Mouse (Mus musculus): Measurements from ENCODE around the gene Clcn6. TPM values are rescaled to one million over a fixed set of nuclear protein-coding genes. Genes with fewer than 3 reads are reported as not detected.

Gene Clcn6
- polyA plus RNA-seq, 1 experiment from 2014 or later, result 35.3 TPM

DNA sequence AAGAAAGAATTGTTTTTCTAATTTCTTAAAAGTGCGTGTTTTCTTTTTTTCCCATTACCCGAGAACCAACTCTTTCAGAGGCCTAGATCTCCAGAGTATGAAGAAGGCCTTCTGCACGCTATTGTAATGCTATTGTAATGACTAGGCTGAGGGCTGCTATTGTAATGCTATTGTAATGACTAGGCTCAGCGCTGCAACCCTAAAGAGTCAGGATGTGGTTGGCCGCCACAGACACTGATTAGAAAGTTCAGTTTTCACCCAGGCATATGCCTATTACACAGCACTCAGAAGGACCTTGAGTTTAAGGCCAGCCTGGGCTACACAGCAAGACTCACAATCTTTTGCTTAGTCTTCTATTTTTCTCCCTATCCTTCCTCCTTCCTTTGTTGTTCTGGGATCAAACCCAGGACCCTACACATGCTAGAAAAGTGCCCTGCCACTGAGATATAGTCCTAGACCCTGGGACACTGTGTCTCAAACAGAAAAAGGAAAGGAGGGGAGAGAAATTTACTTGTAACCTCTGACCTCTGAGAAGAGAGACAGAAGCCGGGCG is 4.7 kb downstream of the Clcn6 start:
- H3K4me2 ChIP-seq (replicated peaks), result no peak overlapping the region
- no peak overlapping the region for H3K9ac ChIP-seq (replicated peaks)
- no peak for ATAC-seq
- peaks cover 19% of the 10 kb centered on the region for H3K4me1 ChIP-seq (replicated peaks)
- peaks cover 53% of the 10 kb centered on the region for H3K36me3 ChIP-seq
- H3K4me3 ChIP-seq (replicated peaks), result no peak overlapping the region
- no peaks in the 10 kb centered on the region for H3K9me3 ChIP-seq
- WGBS, result 61% methylated on average over 7 of the region's 7 CpGs
- H3K27ac ChIP-seq, result no peak overlapping the region
- no peaks in the 10 kb centered on the region for H3K27me3 ChIP-seq

DNA sequence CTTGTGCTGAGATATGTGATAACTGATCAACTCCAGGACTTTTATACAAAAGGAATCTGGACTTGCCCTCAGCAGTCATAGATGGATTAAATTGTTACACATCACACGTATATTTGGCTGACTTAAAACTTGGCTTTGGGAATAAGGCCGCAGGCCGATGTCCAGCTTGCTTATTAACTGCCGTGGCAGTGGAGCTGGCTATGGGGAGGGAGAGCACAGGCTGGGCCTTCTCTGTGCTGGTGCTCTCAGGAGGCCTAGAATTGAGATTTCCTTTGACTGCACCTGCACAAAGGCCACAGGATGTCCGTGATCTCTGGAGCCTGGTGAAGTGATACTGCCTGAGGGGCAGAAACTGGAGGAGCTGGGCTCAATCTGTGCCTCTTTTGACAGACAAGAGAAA is 8.1 kb downstream of the Clcn6 start:
- no peak overlapping the region for H3K4me2 ChIP-seq (replicated peaks)
- ATAC-seq, result no peak
- no peak overlapping the region for H3K4me3 ChIP-seq (replicated peaks)
- 83% methylated on average over 5 of the region's 5 CpGs for WGBS
- H3K36me3 ChIP-seq, result peaks cover 75% of the 10 kb centered on the region
- no peaks in the 10 kb centered on the region for H3K27me3 ChIP-seq
- no peaks in the 10 kb centered on the region for H3K9me3 ChIP-seq
- no peak overlapping the region for H3K27ac ChIP-seq
- no peak overlapping the region for H3K9ac ChIP-seq (replicated peaks)
- H3K4me1 ChIP-seq (replicated peaks), result 0 out of 2 replicates have a peak, but pooled peaks cover 9% of the 10 kb centered on the region

DNA sequence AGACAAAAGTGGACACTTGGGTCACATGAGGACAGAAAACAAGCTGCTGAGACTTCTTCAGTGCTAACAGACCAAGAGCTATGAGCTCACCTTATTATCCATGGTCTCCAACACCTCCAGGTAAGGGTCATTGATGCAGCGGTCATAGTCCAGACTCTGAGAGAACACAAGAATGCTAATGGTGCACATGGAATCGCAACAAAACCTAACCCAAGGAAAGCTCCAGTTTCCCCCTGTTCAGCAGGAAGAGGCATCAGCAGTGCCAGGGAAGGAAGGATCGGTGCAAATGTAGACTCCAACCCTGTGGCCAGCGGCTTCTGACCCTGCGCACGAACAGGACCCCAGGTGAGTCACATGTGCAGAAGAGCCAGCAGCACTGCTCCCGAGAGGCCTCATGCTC is 9.3 kb downstream of the Clcn6 start:
- ATAC-seq, result no peak
- peaks cover 75% of the 10 kb centered on the region for H3K36me3 ChIP-seq
- no peak overlapping the region for H3K9ac ChIP-seq (replicated peaks)
- WGBS, result 93% methylated on average over 7 of the region's 7 CpGs
- no peak overlapping the region for H3K4me3 ChIP-seq (replicated peaks)
- no peaks in the 10 kb centered on the region for H3K9me3 ChIP-seq
- H3K4me2 ChIP-seq (replicated peaks), result no peak overlapping the region
- no peak overlapping the region for H3K27ac ChIP-seq
- H3K4me1 ChIP-seq (replicated peaks), result 0 out of 2 replicates have a peak, but pooled peaks cover 5% of the 10 kb centered on the region
- no peaks in the 10 kb centered on the region for H3K27me3 ChIP-seq

DNA sequence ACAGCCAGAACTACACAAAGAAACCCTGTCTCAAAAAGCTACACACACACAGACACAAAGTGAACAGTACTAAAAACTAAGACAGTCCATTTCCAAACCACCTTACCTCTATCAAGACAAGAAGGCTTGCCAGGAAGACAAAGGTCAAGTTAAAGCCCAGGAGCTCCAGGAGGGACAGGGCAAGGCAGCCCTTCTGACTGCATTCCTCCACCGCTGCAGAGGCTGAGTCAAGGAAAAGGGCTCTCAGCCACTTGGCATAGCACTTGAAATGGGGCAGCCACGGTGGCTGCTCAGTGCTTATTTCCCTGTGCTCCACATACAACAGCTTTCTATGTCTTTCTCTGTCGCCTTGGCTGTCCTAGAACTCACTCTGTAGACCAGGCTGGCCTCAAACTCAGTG is 14.6 kb downstream of the Clcn6 start:
- Histone ChIP-seq H3K27ac (no peak overlapping the region), H3K27me3 (no peaks in the 10 kb centered on the region), H3K4me2 (replicated peaks) (no peak overlapping the region), H3K4me3 (replicated peaks) (no peak overlapping the region), H3K9me3 (no peaks in the 10 kb centered on the region), H3K36me3 (peaks cover 94% of the 10 kb centered on the region), H3K4me1 (replicated peaks) (peaks cover under 1% of the 10 kb centered on the region; the same call in 1 of the 2 replicates), H3K9ac (replicated peaks) (no peak overlapping the region)
- no peak for ATAC-seq
- WGBS, result 94% methylated on average over 3 of the region's 3 CpGs

DNA sequence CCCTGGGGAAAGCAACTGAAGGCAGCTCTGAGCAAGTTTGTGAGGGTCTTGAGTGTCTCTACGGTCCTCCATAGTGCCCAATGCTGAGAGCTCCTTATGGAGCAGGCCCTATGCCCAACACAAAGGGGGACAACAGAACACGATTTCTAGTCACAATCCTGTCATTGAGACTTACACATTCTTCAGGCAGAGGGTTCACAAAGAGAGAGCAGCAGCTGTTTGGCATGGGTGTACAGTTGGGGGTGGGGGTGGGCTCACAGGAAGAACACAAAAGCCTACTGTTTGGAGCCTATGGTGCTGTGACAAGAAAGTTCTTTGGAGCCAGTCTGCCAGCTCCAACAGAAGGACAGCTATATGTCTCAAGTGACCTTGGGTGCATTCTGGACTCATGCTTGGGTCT is 20.2 kb downstream of the Clcn6 start:
- no peak overlapping the region for H3K4me3 ChIP-seq (replicated peaks)
- peak; percentile 76 for ATAC-seq

DNA sequence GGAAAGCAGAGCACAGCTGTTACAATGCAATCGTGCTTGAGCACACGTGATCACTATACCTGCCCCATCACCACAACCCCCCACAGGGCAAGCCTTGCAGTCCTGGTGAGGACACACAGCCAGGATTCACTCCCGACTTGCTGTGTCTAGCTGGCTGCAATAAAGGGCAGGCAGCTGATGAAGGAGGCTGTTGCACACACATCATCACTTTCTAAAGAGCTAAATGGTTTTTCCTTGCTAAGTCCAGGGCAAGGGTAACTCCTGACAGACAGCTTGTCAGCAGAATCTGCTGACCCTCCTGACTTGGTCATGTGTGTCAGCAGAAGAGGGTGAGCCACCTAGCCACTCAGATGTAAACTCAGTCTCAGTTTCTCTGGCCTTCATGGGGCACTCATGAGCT is 21.6 kb downstream of the Clcn6 start:
- Histone ChIP-seq H3K27me3 (no peaks in the 10 kb centered on the region), H3K9me3 (no peaks in the 10 kb centered on the region), H3K9ac (replicated peaks) (no peak overlapping the region), H3K4me1 (replicated peaks) (peaks cover 6% of the 10 kb centered on the region), H3K4me3 (replicated peaks) (no peak overlapping the region), H3K27ac (no peak overlapping the region), H3K4me2 (replicated peaks) (no peak overlapping the region), H3K36me3 (peaks cover 97% of the 10 kb centered on the region)
- WGBS, result 77% methylated on average over 3 of the region's 3 CpGs
- no peak for ATAC-seq

More for the DNA sequence above, 20.2 kb downstream of the Clcn6 start:
- 50% methylated on average over 2 of the region's 2 CpGs for WGBS
- Histone ChIP-seq H3K4me1 (replicated peaks) (peaks cover 6% of the 10 kb centered on the region), H3K27me3 (no peaks in the 10 kb centered on the region), H3K9me3 (no peaks in the 10 kb centered on the region), H3K27ac (peak overlapping the region; percentile 76), H3K4me2 (replicated peaks) (no peak overlapping the region), H3K36me3 (peaks cover 97% of the 10 kb centered on the region), H3K9ac (replicated peaks) (no peak overlapping the region)

DNA sequence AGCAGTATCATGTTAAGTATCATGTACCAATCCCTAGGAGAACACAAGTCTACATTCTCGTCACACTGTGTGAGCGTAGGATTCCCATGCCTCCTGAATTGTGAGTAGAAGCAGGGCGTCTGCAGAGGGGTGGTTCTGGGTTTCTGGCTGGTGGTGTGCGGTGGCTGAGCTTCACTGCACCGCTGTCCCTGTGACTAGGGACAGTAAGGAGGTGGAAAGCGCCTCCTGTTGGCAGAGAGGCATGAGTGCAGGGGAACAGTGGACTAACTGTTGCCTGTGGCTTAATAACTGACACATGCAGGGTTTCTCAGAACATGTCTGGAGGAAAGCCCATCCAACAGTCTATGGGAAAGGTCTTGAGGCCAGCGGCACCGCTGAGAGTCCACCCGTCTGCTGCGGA is 23.2 kb downstream of the Clcn6 start:
- H3K4me1 ChIP-seq (replicated peaks), result peaks cover 6% of the 10 kb centered on the region
- no peaks in the 10 kb centered on the region for H3K27me3 ChIP-seq
- H3K36me3 ChIP-seq, result peaks cover 97% of the 10 kb centered on the region
- H3K4me2 ChIP-seq (replicated peaks), result no peak overlapping the region
- no peak overlapping the region for H3K9ac ChIP-seq (replicated peaks)
- no peak for ATAC-seq
- H3K27ac ChIP-seq, result no peak overlapping the region
- no peaks in the 10 kb centered on the region for H3K9me3 ChIP-seq
- no peak overlapping the region for H3K4me3 ChIP-seq (replicated peaks)
- 84% methylated on average over 10 of the region's 10 CpGs for WGBS

DNA sequence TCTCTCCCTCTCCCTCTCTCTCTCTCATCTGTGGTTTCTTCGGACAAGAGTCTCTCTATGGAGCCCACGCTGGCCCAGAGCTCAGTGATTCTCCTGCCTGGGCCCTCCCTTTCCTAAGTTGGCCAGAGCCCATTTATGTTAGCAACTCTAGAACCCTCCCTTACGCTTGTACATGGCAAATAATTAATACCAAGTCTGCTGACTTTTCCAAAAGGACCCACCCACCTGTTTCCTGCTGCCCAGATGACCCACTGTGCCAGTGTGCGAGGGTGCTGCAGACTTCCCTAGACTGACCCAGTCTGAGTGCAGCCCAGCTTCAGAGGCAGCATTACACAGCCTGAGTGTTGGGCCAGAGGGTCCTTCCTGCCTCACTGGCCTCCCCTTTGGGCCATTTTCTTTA is 26.4 kb downstream of the Clcn6 start:
- H3K27me3 ChIP-seq, result no peaks in the 10 kb centered on the region
- H3K4me2 ChIP-seq (replicated peaks), result no peak overlapping the region
- H3K9ac ChIP-seq (replicated peaks), result no peak overlapping the region
- ATAC-seq, result no peak
- WGBS, result 90% methylated on average over 4 of the region's 4 CpGs
- H3K4me1 ChIP-seq (replicated peaks), result no peaks in the 10 kb centered on the region
- H3K4me3 ChIP-seq (replicated peaks), result no peak overlapping the region
- peaks cover 100% of the 10 kb centered on the region for H3K36me3 ChIP-seq
- H3K27ac ChIP-seq, result no peak overlapping the region
- no peaks in the 10 kb centered on the region for H3K9me3 ChIP-seq

DNA sequence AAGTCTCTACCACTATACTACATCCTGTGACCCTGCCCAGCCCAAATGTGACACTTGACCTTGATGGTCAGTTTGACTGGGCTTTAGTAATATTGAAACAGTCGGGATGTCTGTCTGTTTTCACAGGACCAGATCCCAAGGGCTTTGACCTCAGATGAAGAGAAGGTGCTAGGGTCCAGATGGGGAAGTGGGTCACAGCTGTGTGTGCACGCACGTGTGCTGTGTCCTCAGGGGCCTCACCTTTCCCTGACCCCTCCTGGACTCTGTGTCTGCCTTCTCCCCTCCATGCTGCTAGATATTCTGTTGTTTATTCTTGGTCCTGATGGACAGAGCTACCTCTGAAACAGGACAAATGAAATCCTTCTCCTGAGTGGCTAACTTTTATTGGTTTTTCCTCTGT is 27.3 kb downstream of the Clcn6 start:
- no peak for ATAC-seq
- no peaks in the 10 kb centered on the region for H3K9me3 ChIP-seq
- peaks cover 100% of the 10 kb centered on the region for H3K36me3 ChIP-seq
- H3K27me3 ChIP-seq, result no peaks in the 10 kb centered on the region
- H3K4me3 ChIP-seq (replicated peaks), result no peak overlapping the region
- no peaks in the 10 kb centered on the region for H3K4me1 ChIP-seq (replicated peaks)
- H3K4me2 ChIP-seq (replicated peaks), result no peak overlapping the region
- 74% methylated on average over 3 of the region's 3 CpGs for WGBS
- no peak overlapping the region for H3K9ac ChIP-seq (replicated peaks)
- no peak overlapping the region for H3K27ac ChIP-seq

DNA sequence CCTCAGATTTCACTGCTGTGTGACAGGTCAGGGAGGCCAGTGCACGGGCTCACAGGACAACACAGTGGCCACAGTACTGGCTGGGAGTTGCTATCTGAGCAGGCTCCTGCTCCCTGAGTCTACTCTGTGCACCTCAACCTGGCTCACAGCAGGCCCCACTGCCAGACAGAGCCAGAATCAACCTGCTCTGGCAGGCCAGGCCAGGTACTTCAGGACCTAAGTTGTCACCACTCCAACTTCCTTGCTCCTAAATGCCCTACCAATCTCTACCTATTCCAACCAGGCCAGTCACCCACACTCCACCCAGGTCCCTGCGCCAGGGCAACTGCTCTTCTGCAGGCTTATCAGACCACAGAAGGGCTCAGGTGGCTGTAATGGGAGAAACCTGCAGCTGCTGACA is 29.0 kb downstream of the Clcn6 start:
- 0 out of 2 replicates have a peak, but pooled peaks have one; percentile 24 for ATAC-seq
- Histone ChIP-seq H3K36me3 (peaks cover 100% of the 10 kb centered on the region), H3K4me2 (replicated peaks) (no peak overlapping the region), H3K4me1 (replicated peaks) (no peaks in the 10 kb centered on the region), H3K9me3 (no peaks in the 10 kb centered on the region), H3K9ac (replicated peaks) (no peak overlapping the region), H3K4me3 (replicated peaks) (no peak overlapping the region), H3K27ac (no peak overlapping the region), H3K27me3 (no peaks in the 10 kb centered on the region)
- 95% methylated on average over 2 of the region's 2 CpGs for WGBS

DNA sequence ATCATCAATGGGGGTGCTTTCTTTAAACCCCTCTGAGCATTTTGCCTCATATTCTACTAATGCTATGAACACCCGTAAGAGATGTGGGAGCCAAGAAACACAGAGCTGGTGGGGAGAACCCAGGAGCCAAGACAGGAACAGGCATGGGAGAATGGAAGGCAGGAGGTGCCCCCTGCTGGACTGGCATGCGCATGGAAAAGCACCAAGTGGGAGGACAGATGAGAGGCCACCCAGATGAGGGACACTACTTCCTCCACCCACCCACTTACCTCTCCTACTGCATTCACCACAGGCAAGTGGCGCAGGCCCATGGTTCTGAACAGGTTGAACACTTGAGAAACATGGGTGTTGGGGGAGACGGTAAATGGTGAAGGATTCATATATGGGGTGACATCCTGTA is 30.2 kb downstream of the Clcn6 start:
- no peaks in the 10 kb centered on the region for H3K9me3 ChIP-seq
- 0 out of 2 replicates have a peak, but pooled peaks have one; percentile 6 for ATAC-seq
- no peaks in the 10 kb centered on the region for H3K4me1 ChIP-seq (replicated peaks)
- peaks cover 100% of the 10 kb centered on the region for H3K36me3 ChIP-seq
- 83% methylated on average over 4 of the region's 4 CpGs for WGBS
- no peak overlapping the region for H3K4me2 ChIP-seq (replicated peaks)
- no peaks in the 10 kb centered on the region for H3K27me3 ChIP-seq
- H3K4me3 ChIP-seq (replicated peaks), result no peak overlapping the region
- H3K9ac ChIP-seq (replicated peaks), result no peak overlapping the region
- no peak overlapping the region for H3K27ac ChIP-seq

DNA sequence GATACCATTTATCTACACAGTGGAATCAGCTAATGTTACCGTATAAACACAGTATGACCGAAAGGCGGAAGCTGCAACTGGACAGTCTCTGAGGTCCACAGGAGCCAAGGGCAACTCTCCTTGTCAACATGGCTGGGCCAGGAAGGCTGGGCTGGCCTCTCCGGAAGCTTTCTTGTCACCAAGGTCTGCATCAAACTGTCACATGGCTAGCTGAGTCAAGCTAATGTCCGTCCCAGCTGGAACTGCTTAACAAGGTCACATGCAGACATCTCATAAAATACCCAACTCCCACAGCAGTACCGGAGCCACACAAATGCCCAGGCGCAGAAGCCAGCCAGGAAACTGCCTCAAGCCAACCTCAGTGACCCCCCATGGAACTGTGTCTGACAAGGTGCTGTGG is 34.3 kb downstream of the Clcn6 start:
- 88% methylated on average over 7 of the region's 7 CpGs for WGBS
- H3K36me3 ChIP-seq, result peaks cover 67% of the 10 kb centered on the region

DNA sequence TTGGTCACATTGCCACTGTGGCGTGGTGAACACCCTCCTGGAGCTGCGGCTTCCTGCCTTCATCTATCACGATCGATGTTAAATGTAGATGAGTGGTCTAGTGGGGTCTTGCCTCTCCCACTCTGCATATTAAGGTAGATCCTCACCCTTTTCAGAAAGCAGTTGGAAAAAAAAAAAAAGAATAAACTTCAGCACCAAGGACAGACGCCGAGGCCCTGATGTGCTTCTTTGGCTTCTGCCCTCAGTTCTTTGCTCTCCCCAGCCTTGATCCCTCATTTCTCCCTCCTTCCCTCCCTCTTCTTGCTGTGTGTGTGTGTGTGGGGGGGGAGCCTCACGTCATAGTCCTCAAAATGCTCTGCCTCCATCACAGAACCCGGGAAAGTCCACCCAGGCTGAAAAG is 36.8 kb downstream of the Clcn6 start:
- Histone ChIP-seq H3K9me3 (no peaks in the 10 kb centered on the region), H3K4me2 (replicated peaks) (no peak overlapping the region), H3K27ac (peak overlapping the region; percentile 80), H3K36me3 (peaks cover 42% of the 10 kb centered on the region), H3K27me3 (no peaks in the 10 kb centered on the region), H3K4me1 (replicated peaks) (peaks cover 28% of the 10 kb centered on the region), H3K4me3 (replicated peaks) (no peak overlapping the region), H3K9ac (replicated peaks) (no peak overlapping the region)
- ATAC-seq, result no peak; the same call in 1 of the 2 replicates
- 43% methylated on average over 8 of the region's 8 CpGs for WGBS

More for the DNA sequence above, 34.3 kb downstream of the Clcn6 start:
- H3K27me3 ChIP-seq, result no peaks in the 10 kb centered on the region
- H3K4me2 ChIP-seq (replicated peaks), result no peak overlapping the region
- H3K27ac ChIP-seq, result no peak overlapping the region
- H3K4me1 ChIP-seq (replicated peaks), result peaks cover 28% of the 10 kb centered on the region
- no peaks in the 10 kb centered on the region for H3K9me3 ChIP-seq
- no peak for ATAC-seq
- H3K4me3 ChIP-seq (replicated peaks), result no peak overlapping the region
- no peak overlapping the region for H3K9ac ChIP-seq (replicated peaks)
